ENCODE assay signal across 1 mouse cellular context in genomic region chr6:121129506-121129905, GRCm38 (mm10).
TF ChIP-seq lines count a peak whose summit lies in the region.

No protein-coding gene starts in this region.

TF ChIP-seq in CH12.LX, 34 proteins besides CTCF, POLR2A, EP300 and RAD21 (continued from another document):
- TF ChIP-seq SMC3 (IDR thresholded peaks at IDR 0.05; ENCODE audit: low read depth, low read length) (no peak), UBTF (IDR thresholded peaks at IDR 0.05; ENCODE audit: low read depth, low read length) (no peak), USF2 (conservative IDR thresholded peaks at IDR 0.05; ENCODE audit: low read depth, low read length) (no peak), SIN3A (IDR thresholded peaks at IDR 0.05; ENCODE audit: low read length) (no peak)
